Comparison of ENCODE assay signal across 23 mouse cellular contexts in genomic region chr2:155562209-155562608, GRCm38 (mm10). TPM values are rescaled to one million over a fixed set of nuclear protein-coding genes. Genes with fewer than 3 reads are reported as not detected.
"Had no signal": no experiment of that assay in that cellular context is flagged by ENCODE, and none has a peak within 500 bp of the region (broad histone marks: within the 10 kb centered on the region; RNA-seq: fewer than 3 reads in every experiment).

No protein-coding gene starts in this region.

- ATAC-seq: midbrain, embryonic 16.5 days had no signal

- DNase-seq: lung, adult 18-20 months; lung, embryonic 14.5 days; lung, postnatal 10 days; lung, postnatal 4 days; midbrain, embryonic 14.5 days; retina, postnatal 1 day; right cerebral cortex, adult 18-20 months; right cerebral cortex, postnatal 25 days; right cerebral cortex, postnatal 4 days; thymus, adult 2 months; thymus, postnatal 25 days; thymus, postnatal 4 days had no signal

- H3K9ac ChIP-seq: liver, embryonic 15.5 days; lung, embryonic 14.5 days; midbrain, embryonic 12.5 days; neural tube, embryonic 13.5 days; neural tube, embryonic 15.5 days; stomach, embryonic 15.5 days had no signal

- H3K27me3 ChIP-seq: liver, embryonic 15.5 days; megakaryocyte, embryonic 14.5 days; midbrain, embryonic 12.5 days; neural tube, embryonic 13.5 days; neural tube, embryonic 15.5 days; stomach, embryonic 15.5 days had no signal

- H3K4me1 ChIP-seq: liver, embryonic 15.5 days; midbrain, embryonic 10.5 days; midbrain, embryonic 12.5 days; neural tube, embryonic 13.5 days; neural tube, embryonic 15.5 days; stomach, embryonic 15.5 days had no signal

- H3K9me3 ChIP-seq: liver, embryonic 15.5 days; midbrain, embryonic 10.5 days; midbrain, embryonic 12.5 days; neural tube, embryonic 13.5 days; neural tube, embryonic 15.5 days; stomach, embryonic 15.5 days had no signal

- H3K27ac ChIP-seq: liver, embryonic 15.5 days; midbrain, embryonic 10.5 days; midbrain, embryonic 12.5 days; neural tube, embryonic 13.5 days; neural tube, embryonic 15.5 days; stomach, embryonic 15.5 days; stomach, postnatal 0 days had no signal

- H3K36me3 ChIP-seq: stomach, embryonic 15.5 days had no signal

- H3K4me2 ChIP-seq: liver, embryonic 15.5 days; lung, embryonic 14.5 days; midbrain, embryonic 12.5 days; neural tube, embryonic 13.5 days; neural tube, embryonic 15.5 days; stomach, embryonic 15.5 days had no signal

- H3K4me3 ChIP-seq: liver, embryonic 15.5 days; megakaryocyte, embryonic 14.5 days; midbrain, embryonic 10.5 days; midbrain, embryonic 12.5 days; myocyte; neural tube, embryonic 13.5 days; neural tube, embryonic 15.5 days; stomach, embryonic 15.5 days had no signal

RNA-seq across cellular contexts. Expression of gene Myh7b, which starts 48.8 kb away (rescaled TPM):
- polyA plus RNA-seq: urinary bladder, adult 2 months had no signal
